Mouse (Mus musculus): ENCODE measurements around the gene Adat3. TPM values are rescaled to one million over a fixed set of nuclear protein-coding genes. Genes with fewer than 3 reads are reported as not detected.
"Not testable (repeated sequence)": the region's sequence is repeated elsewhere in the genome, so short reads cannot be mapped to it uniquely, and the experiment has no call there.

Gene Adat3
- total and polyA plus RNA-seq, 2 experiments = 0.28 to 5.5 TPM

GRCm38 (mm10) chr10:80635345-80635744 lies 32.7 kb downstream of the Adat3 start:
- Histone ChIP-seq H3K27ac (replicated peaks; ENCODE audit: insufficient read depth, low read depth, low read length) (no peak overlapping the region; the same call in 1 of the 2 replicates), H3K4me3 (ENCODE audit: insufficient read depth, low read depth, low read length) (no peak overlapping the region), H3K4me1 (ENCODE audit: control insufficient read depth, insufficient read depth, low read length) (peaks cover 17% of the 10 kb centered on the region), H3K9ac (ENCODE audit: low read depth, low read length) (no peak overlapping the region), H3K27me3 (ENCODE audit: control insufficient read depth, insufficient read depth, low read length) (no peaks in the 10 kb centered on the region), H3K36me3 (ENCODE audit: control insufficient read depth, insufficient read depth, low read length) (peaks cover 6% of the 10 kb centered on the region; the same call in 1 of the 2 replicates), H3K79me2 (ENCODE audit: control insufficient read depth, insufficient read depth, low read length) (peaks cover 24% of the 10 kb centered on the region)
- no peak for TF ChIP-seq POLR2A (IDR thresholded peaks at IDR 0.05; ENCODE audit: extremely low read depth, insufficient read depth, low read length)
- no peak for TF ChIP-seq CTCF (IDR thresholded peaks at IDR 0.05; ENCODE audit: low read depth, low read length)
- 9% methylated on average over 6 of the region's 6 CpGs for WGBS
- DNase-seq (ENCODE audit: extremely low read depth, low read depth, low spot score) = peak; percentile 84

- Histone ChIP-seq H3K4me3 (ENCODE audit: insufficient read depth, low read depth, low read length) (no peak overlapping the region), H3K79me2 (ENCODE audit: control insufficient read depth, insufficient read depth, low read length) (no peaks in the 10 kb centered on the region), H3K9ac (ENCODE audit: low read depth, low read length) (no peak overlapping the region), H3K27ac (replicated peaks; ENCODE audit: insufficient read depth, low read depth, low read length) (no peak overlapping the region), H3K4me1 (ENCODE audit: control insufficient read depth, insufficient read depth, low read length) (no peaks in the 10 kb centered on the region), H3K27me3 (ENCODE audit: control insufficient read depth, insufficient read depth, low read length) (no peaks in the 10 kb centered on the region), H3K36me3 (ENCODE audit: control insufficient read depth, insufficient read depth, low read length) (peaks cover 2% of the 10 kb centered on the region; the same call in 1 of the 2 replicates)
- WGBS = 55% methylated on average over 10 of the region's 10 CpGs
- TF ChIP-seq CTCF (IDR thresholded peaks at IDR 0.05; ENCODE audit: low read depth, low read length) = no peak
- TF ChIP-seq POLR2A (IDR thresholded peaks at IDR 0.05; ENCODE audit: extremely low read depth, insufficient read depth, low read length) = no peak
- DNase-seq (ENCODE audit: extremely low read depth, low read depth, low spot score) = peak; percentile 68
Observed at GRCm38 (mm10) chr10:80646936-80647335, 44.3 kb downstream of the Adat3 start.

- H3K9ac ChIP-seq (ENCODE audit: low read depth, low read length); H3K79me2 ChIP-seq (ENCODE audit: control insufficient read depth, insufficient read depth, low read length); H3K4me3 ChIP-seq (ENCODE audit: insufficient read depth, low read depth, low read length); H3K27ac ChIP-seq (replicated peaks; ENCODE audit: insufficient read depth, low read depth, low read length); DNase-seq (ENCODE audit: extremely low read depth, low read depth, low spot score); H3K36me3 ChIP-seq (ENCODE audit: control insufficient read depth, insufficient read depth, low read length); H3K27me3 ChIP-seq (ENCODE audit: control insufficient read depth, insufficient read depth, low read length); H3K4me1 ChIP-seq (ENCODE audit: control insufficient read depth, insufficient read depth, low read length): not testable (repeated sequence)
- 94% methylated on average over 6 of the region's 6 CpGs for WGBS
Observed at GRCm38 (mm10) chr10:80649910-80650309, 47.2 kb downstream of the Adat3 start.

- no peak for DNase-seq (ENCODE audit: extremely low read depth, low read depth, low spot score)
- Histone ChIP-seq H3K4me1 (ENCODE audit: control insufficient read depth, insufficient read depth, low read length) (peaks cover 2% of the 10 kb centered on the region; the same call in 1 of the 2 replicates), H3K4me3 (ENCODE audit: insufficient read depth, low read depth, low read length) (no peak overlapping the region), H3K27ac (replicated peaks; ENCODE audit: insufficient read depth, low read depth, low read length) (no peak overlapping the region), H3K27me3 (ENCODE audit: control insufficient read depth, insufficient read depth, low read length) (no peaks in the 10 kb centered on the region), H3K79me2 (ENCODE audit: control insufficient read depth, insufficient read depth, low read length) (peaks cover 12% of the 10 kb centered on the region; the same call in 1 of the 2 replicates), H3K36me3 (ENCODE audit: control insufficient read depth, insufficient read depth, low read length) (no peaks in the 10 kb centered on the region), H3K9ac (ENCODE audit: low read depth, low read length) (no peak overlapping the region)
- TF ChIP-seq CTCF (IDR thresholded peaks at IDR 0.05; ENCODE audit: low read depth, low read length) = no peak
- no peak for TF ChIP-seq POLR2A (IDR thresholded peaks at IDR 0.05; ENCODE audit: extremely low read depth, insufficient read depth, low read length)
- WGBS = 94% methylated on average over 10 of the region's 10 CpGs
Observed at GRCm38 (mm10) chr10:80650392-80650791, 47.7 kb downstream of the Adat3 start.

- Histone ChIP-seq H3K9ac (ENCODE audit: low read depth, low read length) (no peak overlapping the region), H3K36me3 (ENCODE audit: control insufficient read depth, insufficient read depth, low read length) (no peaks in the 10 kb centered on the region), H3K79me2 (ENCODE audit: control insufficient read depth, insufficient read depth, low read length) (peaks cover 20% of the 10 kb centered on the region; the same call in 1 of the 2 replicates), H3K27me3 (ENCODE audit: control insufficient read depth, insufficient read depth, low read length) (no peaks in the 10 kb centered on the region), H3K4me3 (ENCODE audit: insufficient read depth, low read depth, low read length) (no peak overlapping the region), H3K4me1 (ENCODE audit: control insufficient read depth, insufficient read depth, low read length) (peaks cover 8% of the 10 kb centered on the region), H3K27ac (replicated peaks; ENCODE audit: insufficient read depth, low read depth, low read length) (no peak overlapping the region)
- WGBS = 85% methylated on average over 6 of the region's 6 CpGs
- DNase-seq (ENCODE audit: extremely low read depth, low read depth, low spot score) = no peak
- TF ChIP-seq CTCF (IDR thresholded peaks at IDR 0.05; ENCODE audit: low read depth, low read length) = no peak
- TF ChIP-seq POLR2A (IDR thresholded peaks at IDR 0.05; ENCODE audit: extremely low read depth, insufficient read depth, low read length) = no peak
Observed at GRCm38 (mm10) chr10:80653156-80653720, 50.6 kb downstream of the Adat3 start.

- Histone ChIP-seq H3K27me3 (ENCODE audit: control insufficient read depth, insufficient read depth, low read length) (no peaks in the 10 kb centered on the region), H3K9ac (ENCODE audit: low read depth, low read length) (no peak overlapping the region), H3K79me2 (ENCODE audit: control insufficient read depth, insufficient read depth, low read length) (peaks cover 20% of the 10 kb centered on the region; the same call in 1 of the 2 replicates), H3K4me1 (ENCODE audit: control insufficient read depth, insufficient read depth, low read length) (peaks cover 8% of the 10 kb centered on the region), H3K36me3 (ENCODE audit: control insufficient read depth, insufficient read depth, low read length) (no peaks in the 10 kb centered on the region), H3K4me3 (ENCODE audit: insufficient read depth, low read depth, low read length) (no peak overlapping the region), H3K27ac (replicated peaks; ENCODE audit: insufficient read depth, low read depth, low read length) (no peak overlapping the region)
- DNase-seq (ENCODE audit: extremely low read depth, low read depth, low spot score) = no peak
- TF ChIP-seq POLR2A (IDR thresholded peaks at IDR 0.05; ENCODE audit: extremely low read depth, insufficient read depth, low read length) = no peak
- no peak for TF ChIP-seq CTCF (IDR thresholded peaks at IDR 0.05; ENCODE audit: low read depth, low read length)
- WGBS = 71% methylated on average over 6 of the region's 6 CpGs
Observed at GRCm38 (mm10) chr10:80654866-80655265, 52.2 kb downstream of the Adat3 start.
